Mouse (Mus musculus) bone marrow, adult 2 months (tissue): ENCODE measurements around the gene Nop53.
"Not testable (repeated sequence)": the region's sequence is repeated elsewhere in the genome, so short reads cannot be mapped to it uniquely, and the experiment has no call there.

Experiments used
- CTCF ChIP-seq: fragments of 200-500 bp; IDR thresholded peaks from 2 replicates; pipeline ENCODE4 v1.5.1; 2011; ENCODE audit warnings: low read length, control low read depth; ENCODE audit not compliant: control insufficient read depth, insufficient read depth
- POLR2A ChIP-seq: fragments of 200-500 bp; IDR thresholded peaks from 2 replicates; pipeline ENCODE4 v1.6.1; 2011; ENCODE audit warnings: low read depth, mild to moderate bottlenecking, control low read depth, low read length, borderline replicate concordance; ENCODE audit not compliant: control insufficient read depth

GRCm38 (mm10) chr7:15915695-15916094 is 30.2 kb downstream of the Nop53 start:
- not testable (repeated sequence) for TF ChIP-seq CTCF, POLR2A
